Mouse (Mus musculus) megakaryocyte progenitor cell, adult 5-6 weeks (primary cell): ENCODE results near the gene Ttbk1. TPM values are rescaled to one million over a fixed set of nuclear protein-coding genes. Genes with fewer than 3 reads are reported as not detected.
A peak's percentile ranks its signal among the peaks of the same experiment; 100 is the strongest.
"Not testable (repeated sequence)": the region's sequence is repeated elsewhere in the genome, so short reads cannot be mapped to it uniquely, and the experiment has no call there.

Experiments used
- ATAC-seq: replicated peaks from 2 replicates; pipeline ENCODE4 v1.8.0; 2016; ENCODE audit warnings: mild to moderate bottlenecking, moderate TSS enrichment, inconsistent platforms; ENCODE audit not compliant: poor library complexity
- total RNA-seq, 2 experiments: library from RNA; stranded (forward) in 1 of 2; stranded (reverse) in 1 of 2; fragments of 157-497, 149-512 nt in 1 of 2; fragments of 200-1000 nt in 1 of 2; gene quantifications; 2 replicates each; pipeline versions ENCODE4 v1.2.3 to v1.2.4; 2015 to 2017

Ttbk1 gene
- total RNA-seq (2015) = 0.02 TPM in 1 of 2 replicates, not detected in the other
- total RNA-seq (2017) = 0.14 TPM in 1 of 2 replicates, not detected in the other

DNA sequence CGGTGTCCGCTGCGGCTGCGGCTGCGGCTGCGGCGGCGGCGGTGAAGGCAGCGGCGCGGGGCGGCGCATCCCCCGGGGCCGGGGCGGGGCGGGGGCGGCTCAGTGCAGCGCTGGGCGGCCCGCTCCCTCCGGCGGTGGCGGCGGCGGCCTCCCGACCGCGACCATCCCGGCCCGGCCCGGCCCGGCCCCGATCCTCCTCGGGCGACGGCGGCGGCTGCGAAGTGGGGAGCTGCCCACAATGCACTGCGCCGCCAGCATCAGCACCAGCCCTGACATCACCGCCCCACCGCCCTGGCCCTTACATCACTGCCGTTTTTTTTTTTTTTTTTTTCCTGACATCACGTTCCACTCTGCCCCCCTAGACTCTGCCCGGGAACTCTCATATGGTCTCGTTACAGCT, at the start of gene Ttbk1:
Gene Ttbk1, minus strand, starts transcription at position 245 of the 400 bp plus-strand sequence.
- ATAC-seq = no peak

DNA sequence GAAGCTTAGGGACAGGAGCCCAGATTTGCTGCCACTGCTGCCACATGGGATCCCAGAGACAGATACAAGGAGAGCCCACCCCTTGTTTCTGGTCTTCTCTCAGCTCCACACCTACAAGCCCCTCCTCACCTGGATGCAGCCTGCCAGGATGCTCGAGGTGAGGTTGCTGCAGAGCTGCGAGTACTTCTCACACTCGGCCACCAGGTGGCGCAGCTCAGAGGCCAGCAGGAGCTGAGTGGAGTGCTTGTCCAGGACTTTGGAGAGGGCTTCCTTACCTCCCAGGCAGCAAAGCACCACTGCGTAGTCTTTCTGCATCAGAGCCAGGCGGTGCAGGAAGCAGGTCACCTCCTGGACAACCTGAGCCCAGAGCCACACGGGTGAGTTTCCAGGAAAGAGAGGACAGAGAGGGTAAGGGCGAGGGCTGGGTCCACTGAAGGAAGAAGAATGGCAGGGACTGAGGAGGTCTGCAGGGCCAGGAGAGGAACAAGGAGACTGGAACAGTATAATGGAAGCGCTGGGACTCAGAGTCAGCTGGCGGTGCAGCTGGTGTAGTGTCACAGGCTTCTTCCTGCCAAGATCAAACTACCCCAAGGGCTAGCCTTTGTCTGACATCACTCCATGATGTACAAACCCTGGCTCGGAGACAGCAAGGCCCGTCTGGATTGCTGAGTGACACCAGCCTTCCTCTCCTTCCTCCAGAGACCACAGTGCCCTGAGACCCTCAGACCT, 38.3 kb upstream of the Ttbk1 start:
- ATAC-seq = peak; percentile 76

DNA sequence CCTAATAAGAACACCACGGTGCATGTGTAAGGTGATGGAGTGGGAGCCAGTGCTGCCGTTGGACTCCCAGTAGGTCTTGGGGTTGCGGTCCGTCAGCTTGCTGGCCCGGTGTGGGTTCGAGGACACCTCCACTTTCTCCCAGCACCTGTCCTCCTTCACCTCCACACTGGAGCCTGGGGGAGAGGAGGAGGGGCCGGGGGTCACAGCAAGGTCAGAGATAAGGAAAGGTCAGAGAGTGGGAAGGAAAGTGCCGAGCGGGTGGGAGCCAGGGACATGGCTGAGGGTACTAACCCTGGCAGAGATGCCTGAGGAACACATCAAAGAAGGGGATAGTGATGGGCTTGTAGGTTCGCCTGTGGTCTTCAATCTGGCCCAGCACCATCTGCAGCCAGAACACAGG, 37.6 kb upstream of the Ttbk1 start:
- no peak for ATAC-seq

DNA sequence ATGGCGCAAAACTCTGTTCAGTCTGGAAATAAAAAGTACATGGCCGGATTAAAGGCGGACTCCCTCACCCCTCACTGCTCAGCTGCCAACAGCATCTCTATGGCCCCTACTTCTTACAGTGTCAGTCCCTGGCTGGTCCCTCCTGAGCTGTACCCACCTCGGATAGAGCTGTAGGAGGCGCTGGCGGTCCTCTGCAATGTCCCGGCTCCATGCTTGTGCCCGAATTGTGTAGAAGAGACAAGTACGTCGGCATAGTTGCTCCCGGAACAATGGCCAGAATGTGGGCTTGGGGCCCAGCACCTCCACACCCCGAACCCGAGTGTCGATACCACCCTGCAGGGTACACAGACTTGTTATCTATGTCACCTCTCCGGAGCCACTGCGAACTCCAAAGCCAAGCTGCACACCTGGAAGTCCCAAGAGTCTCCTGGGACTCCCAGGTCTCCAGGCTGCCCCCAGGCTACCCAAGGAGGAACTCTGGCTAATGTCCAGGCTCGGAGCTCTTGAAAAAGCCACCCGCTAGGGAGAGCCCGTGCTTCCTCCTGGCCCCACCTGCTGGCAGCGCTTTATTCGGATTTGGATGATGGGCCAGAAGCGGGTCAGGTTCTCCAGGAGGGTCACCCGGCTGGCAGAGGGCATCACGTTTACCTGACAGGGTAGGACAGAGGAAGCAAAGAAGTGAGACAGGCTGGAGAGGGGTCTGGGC, 34.6 kb upstream of the Ttbk1 start:
- ATAC-seq = 0 out of 2 replicates have a peak, but pooled peaks have one; percentile 20

DNA sequence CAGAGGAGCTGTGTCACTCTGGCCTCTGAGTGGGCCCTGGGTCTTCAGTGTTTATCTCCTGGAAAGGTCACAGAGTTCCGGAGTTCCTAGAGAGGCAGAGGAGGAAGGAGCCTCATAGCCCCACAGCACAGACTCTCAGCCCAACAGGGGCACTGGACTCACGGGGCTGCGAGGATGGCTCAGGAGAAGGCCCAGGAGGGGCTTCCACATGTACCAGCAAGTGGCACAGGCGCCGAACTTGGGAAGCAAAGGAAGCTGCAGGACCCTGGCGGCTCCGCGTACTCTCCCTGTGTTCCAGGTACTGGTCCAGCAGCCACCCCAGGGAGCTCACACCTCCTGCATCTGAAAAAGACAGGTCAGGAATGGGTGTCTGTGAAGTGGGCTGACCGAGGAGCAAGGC, 33.7 kb upstream of the Ttbk1 start:
- ATAC-seq = no peak

DNA sequence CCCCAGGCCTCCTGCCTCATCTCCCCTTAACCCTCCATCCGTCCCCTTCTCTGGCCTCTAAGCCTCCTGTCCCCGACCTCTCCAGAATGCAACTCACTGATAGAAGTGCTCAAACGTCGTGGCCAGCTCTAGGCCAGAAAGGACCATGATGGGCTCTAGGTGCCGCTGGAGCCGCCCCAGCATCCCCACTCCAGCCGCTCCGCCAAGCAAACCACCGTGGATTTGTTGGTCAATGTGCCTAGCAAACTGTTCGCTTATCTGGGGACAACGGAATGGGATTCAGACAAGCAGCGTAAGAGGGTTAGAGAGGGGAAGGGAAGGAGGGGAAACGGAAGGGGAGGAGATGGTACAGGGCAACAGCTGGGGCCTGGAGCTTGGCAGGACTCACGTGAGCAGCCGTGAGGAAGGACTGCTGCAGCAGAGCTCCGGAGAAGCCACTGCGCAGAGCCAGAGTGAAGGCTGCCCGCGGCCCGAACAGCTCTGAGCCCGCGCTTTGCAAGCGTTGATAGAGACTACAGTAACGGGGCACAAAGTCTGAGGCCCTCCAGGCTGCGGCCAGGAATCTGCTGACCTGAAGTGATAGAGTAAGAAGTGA, 33.0 kb upstream of the Ttbk1 start:
- peak; percentile 86 for ATAC-seq

DNA sequence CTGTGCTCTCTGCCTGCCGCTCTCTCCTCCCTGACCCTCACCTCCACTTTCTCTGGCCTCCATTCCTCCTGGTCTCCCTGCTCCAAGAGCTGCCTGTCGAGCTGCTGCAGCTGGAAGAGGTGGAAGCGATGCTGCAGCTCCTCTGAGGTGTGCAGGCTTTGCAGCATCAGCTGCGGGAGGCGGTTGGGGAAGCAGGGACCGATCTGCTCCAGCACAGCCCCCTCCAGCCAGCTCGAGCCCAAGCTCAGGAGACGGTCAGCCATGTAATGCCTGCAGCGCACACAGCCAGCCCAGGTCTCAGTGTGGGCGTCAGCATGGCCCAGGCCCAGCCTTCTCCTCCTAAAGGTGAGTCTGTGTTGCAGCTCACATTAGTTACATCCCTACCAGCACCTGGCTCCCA, 32.5 kb upstream of the Ttbk1 start:
- no peak for ATAC-seq

DNA sequence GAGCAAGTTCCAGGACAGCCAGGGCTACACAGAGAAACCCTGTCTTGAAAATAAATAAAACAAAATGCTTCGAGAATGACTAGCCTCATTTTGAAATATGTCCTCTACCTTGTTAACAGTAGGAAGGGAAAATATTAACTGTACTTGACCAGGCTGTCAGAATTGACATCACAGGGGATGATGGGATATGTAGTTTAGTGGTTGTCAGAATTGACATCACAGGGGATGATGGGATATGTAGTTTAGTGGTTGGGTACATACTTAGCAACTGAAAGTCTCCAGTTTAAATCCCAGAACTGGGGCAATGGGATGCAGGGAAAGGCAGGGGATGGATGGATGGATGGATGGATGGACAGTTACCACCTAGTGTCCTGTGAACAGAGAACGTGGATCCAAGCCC, 25.9 kb upstream of the Ttbk1 start:
- ATAC-seq = peak; percentile 42; the same call in 1 of the 2 replicates

DNA sequence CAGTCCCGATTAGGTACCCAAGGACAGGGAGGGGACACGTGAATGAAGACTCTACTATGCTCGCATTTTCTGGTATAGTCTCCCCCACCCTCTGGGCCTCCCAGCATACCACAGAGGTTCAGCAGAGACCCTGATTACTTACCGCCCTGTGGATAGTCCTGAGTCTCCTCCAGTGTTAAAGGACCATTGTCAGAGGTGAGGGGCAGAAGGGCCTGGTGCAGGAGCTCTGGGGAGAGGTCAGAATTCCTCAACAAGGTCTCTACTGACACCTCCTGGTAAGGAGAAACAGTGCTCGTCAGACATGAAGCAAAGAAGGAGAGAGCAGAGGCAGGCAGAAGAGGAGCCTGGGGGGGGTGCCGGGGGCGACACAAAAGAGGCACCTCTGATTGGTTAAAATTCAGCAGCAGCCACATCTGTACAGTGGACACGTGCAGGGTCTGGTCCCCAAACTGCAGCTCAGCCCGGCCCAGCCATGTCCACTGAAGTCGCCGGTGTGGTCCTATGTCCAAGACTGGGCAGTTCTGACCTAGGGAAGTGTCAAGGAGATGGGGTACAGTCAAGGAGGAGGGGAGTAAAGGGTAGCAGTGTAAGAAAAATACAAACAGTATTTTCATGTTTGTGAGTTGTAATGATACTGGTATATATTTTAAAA, 23.7 kb upstream of the Ttbk1 start:
- no peak for ATAC-seq

DNA sequence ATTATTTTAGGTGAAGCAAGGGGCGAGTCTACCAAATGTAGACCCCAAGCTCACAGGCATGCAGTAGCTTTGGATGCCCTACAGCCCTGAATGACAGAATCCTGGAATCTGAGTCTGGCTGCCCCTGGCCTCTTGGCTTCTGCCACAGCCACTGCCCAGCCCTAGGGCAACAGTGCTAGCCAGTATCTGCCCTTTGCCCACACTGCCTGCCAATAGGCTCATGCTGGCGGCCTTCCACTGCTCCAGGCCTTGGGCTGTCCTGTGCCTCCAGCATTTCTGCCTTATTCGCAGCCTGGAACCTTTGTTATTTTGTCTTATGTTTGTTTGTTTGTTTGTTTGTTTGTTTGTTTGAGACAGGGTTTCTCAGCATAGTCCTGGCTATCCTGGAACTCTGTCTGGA, 18.1 kb upstream of the Ttbk1 start:
- no peak for ATAC-seq

DNA sequence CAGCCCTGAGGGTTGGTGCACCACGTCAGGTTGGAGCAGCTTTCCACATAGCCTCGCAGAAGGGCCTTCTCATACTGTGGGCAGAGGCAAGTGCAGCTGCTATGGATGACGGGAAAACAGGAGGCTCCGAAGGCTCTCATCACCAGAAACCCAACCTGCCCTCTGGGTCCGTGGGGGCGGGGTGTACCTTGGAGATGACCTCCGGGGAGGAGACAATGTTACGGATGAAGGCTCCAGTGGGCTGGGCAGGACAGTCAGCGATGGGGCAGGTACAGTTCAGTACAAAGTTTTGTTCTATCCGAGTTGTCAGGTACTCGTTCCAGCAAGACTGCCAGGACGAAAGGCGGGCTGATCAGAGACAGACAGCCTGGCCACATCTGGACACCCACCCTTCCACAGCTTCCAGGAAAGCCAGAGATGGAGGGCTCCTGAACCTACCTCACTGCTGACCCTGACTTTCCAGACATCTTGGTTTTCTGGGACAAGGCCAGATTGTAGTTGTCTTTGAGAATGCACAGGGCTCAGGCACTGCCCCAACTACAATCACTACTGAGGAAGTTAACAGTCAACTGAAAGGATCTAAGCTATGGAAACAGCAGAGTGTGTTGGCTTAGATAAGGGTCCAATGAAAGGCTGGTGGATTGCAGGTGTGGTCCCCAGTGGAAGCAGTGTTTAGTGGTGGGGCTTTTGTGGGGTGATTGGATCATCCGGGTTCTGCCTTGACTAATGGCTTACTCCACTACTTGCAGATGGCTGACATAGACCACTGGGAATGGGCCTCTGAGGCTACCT, 16.6 kb upstream of the Ttbk1 start:
- peak; percentile 48; the same call in 1 of the 2 replicates for ATAC-seq

DNA sequence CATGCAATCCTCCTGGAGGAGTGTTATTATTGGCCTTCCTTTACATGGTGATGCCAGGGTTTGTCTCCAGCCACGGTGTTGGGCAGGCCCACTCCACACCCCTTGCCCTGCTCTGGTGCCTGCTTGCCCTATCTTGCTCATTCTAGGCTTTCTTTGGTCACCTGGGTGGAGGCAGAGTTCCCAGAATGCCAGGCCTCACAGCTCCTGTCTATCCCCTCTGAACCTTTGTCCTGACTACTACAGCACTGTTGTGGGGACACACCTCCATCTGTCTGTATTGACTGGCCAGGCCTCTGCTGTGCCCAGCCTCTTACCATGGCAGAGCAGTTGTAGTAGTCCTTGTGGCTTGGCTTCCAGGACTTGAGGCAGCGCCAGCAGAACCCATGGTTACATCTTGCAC, 15.3 kb upstream of the Ttbk1 start:
- no peak for ATAC-seq

DNA sequence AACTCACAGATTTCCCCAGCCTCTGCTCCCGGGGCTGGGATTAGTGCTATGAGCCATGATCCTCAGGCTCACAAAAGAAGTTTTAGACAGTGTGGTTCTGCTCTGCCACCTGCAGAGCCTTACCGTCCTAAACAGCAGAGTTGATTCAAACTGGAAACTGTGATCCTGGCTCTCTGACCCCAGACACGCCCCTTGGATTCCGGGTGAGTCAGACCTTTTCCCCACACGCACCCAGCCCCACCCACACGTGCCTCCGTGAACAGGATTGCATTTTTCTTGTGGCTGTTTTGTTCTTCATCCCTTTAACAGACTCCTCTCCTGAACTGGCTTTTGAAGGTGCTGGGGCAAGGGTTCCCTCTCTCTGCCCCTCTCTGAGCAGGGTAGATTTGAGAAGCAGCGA, 10.5 kb upstream of the Ttbk1 start:
- ATAC-seq = no peak

DNA sequence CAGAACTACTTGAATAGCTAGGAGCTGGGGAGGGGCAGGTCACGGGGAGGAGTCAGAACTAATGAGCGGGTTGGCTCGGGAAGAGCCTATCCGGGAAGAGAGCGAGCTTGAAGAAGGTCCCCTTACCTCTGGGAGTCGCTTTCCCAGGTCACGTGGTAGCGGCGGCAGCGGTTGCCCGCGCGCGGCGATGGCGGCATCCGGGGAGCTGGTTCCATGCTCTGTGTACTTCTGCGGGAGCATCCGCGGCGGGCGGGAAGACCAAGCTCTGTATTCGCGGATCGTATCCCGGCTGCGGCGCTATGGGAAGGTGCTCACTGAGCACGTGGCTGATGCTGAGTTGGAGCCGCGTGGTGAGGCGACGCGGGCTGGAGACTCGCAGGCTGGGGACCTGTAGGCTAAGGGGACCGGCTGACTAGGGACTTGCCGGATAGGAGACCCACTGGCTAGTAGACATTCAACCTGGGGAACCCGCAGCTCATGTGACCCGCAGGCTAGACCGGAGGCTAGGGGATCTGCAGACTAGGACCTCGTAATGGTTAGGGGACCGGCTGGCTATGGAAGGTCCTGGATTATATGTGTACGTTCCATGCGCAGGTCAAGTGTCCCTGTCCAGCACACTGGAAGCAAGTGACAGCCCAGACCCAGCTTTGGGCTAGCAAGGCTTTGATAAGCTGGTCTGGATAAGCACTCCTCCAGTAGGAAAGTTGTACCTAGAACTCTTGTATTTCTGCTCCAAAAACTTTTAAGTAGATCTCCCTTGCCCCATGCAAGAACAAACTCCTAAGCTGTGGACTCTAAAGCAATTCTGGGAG, 9.4 kb upstream of the Ttbk1 start, which contains the start of gene Dnph1:
Gene Dnph1, plus strand, starts transcription at position 89 of the 812 bp plus-strand sequence.
- ATAC-seq = peak; percentile 99

DNA sequence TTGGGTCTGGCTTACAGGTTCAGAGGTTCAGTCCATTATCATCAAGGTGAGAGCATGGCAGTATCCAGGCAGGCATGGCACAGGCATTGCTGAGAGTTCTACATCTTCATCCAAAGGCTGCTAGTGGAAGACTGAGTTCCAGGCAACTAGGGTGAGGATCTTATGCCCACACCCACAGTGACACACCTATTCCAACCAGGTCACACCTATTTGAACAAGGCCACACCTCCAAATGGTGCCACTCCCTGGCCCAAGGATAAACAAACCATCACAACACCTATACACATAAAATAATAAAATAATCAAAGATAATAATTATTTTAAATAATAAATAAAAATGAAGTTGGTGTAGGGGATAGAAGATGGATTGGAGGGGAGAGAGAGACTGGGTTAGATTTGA, 8.6 kb upstream of the Ttbk1 start:
- not testable (repeated sequence) for ATAC-seq

DNA sequence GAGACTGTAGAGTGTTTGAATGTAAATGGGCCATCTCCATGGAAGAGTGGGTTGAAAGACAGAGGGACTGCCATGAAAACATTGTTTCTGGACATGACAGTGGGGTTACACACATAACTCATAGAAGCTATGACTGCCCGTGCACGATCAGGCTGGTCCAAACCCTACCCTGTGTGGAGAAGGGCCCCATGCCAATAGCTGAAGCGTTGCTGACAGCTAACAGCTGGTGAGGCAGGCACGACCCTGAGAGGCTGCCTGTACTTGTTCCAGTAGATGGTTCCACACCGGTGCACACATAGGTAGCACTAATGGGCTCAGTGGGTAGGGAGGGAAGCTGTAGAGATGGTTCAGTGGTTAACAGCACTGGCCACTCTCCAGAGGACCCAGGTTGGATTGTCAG, 8.0 kb upstream of the Ttbk1 start:
- ATAC-seq = no peak

DNA sequence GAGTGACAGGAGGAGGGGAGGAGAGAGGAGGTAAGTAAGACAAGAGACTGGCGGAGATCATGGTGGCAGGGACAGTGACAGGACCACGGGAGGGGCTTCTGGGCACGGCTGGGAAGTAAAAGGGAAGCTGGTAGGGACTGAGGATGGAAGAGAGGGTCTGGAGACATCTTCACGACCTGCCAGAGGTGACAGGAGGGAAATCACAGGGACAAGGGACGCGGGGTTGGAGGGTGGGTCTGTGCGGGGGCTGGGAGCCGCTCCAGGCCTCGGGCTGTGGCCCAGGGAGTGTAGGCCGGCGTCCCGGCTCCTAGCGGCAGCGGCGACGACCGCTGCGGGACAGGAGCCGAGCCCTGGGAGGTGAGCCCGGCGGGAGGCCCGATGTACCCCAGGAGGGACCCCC, 480 bp downstream of the Ttbk1 start:
- ATAC-seq = no peak

DNA sequence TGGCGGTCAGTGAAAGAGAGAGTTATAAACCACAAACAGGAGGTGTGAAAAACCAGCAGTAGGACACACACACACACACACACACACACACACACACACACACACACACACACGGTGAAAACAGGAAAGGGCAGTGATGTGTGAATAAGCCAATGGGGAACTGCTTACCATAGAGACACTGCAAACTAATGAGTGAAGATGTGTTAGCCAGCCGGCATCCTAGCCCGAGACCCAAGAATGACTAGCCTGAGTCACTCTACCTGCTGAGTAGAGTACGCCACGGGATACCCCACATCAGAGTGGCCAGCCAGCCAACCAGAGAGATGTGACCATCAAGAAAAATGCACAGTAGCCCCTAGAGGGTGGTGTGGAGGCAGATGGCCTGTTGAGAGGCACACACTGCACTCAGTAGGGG, 3.0 kb downstream of the Ttbk1 start:
- ATAC-seq = peak; percentile 64

DNA sequence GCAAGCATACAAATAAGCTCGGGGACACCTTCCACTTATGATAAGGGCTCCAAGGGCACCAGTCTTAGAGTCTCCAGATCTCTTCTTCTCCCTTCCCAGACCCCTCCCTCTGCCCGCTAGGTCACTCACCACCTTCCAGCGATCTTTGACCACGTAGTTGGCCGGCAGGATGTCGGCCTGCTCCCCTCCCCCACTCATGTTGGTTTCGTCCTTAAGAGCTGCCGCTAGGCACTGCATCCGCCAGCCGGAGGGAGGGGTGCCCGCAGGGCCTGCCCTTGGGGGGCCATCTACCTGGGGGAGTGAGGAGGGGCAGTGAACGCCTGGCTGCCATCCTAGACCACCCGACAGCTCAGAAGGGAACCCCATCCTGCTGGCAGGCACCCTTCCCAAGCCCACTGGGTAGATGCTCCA, 3.4 kb downstream of the Ttbk1 start:
- ATAC-seq = no peak; the same call in 1 of the 2 replicates
